In the genomic region with DNA sequence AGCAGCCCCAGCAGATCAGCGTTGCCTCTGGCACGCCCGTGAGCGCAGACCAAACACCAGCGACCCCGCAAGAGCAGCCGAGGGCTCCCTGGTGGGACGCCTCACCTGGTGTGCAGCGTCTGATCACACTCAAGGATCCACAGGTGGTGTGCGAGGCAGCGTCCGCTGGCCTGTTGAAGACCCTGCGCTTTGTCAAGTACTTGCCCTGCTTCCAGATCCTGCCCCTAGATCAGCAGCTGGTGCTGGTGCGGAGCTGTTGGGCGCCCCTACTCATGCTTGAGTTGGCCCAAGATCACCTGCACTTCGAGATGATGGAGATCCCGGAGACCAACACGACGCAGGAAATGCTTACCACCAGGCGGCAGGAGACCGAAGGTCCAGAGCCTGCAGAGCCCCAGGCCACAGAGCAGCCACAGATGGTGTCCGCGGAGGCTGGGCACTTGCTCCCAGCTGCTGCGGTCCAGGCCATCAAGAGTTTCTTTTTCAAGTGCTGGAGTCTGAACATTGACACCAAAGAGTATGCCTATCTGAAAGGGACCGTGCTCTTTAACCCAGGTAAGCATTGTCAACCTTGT, we compare ENCODE assay signal across 9 mouse cellular contexts. TPM values are rescaled to one million over a fixed set of nuclear protein-coding genes. Genes with fewer than 3 reads are reported as not detected.
DNase-seq lines count a peak whose midpoint lies in the region; ATAC-seq and TF ChIP-seq lines count a peak whose summit lies in the region.
"Had no signal": no experiment of that assay in that cellular context is flagged by ENCODE, and none has a peak within 500 bp of the region (broad histone marks: within the 10 kb centered on the region; RNA-seq: fewer than 3 reads in every experiment).

No protein-coding gene starts in this region.

- H3K9me3 ChIP-seq in heart, embryonic 16.5 days (replicated peaks; ENCODE audit: control insufficient read depth, low read length), result no peaks in the 10 kb centered on the region
- H3K9me3 ChIP-seq in forebrain, postnatal 0 days (ENCODE audit: low read length), result no peaks in the 10 kb centered on the region
- H3K9me3 ChIP-seq in midbrain, embryonic 15.5 days, result no peaks in the 10 kb centered on the region

- H3K4me3 ChIP-seq in heart, embryonic 16.5 days (ENCODE audit: low read length), result peak overlapping the region; percentile 39
- H3K4me3 ChIP-seq in forebrain, postnatal 0 days (ENCODE audit: low read depth, low read length), result peak overlapping the region; percentile 40
- peak overlapping the region; percentile 48 for H3K4me3 ChIP-seq in midbrain, embryonic 15.5 days

- no peaks in the 10 kb centered on the region for H3K36me3 ChIP-seq in heart, embryonic 16.5 days (ENCODE audit: control insufficient read depth, insufficient read depth)
- H3K36me3 ChIP-seq in forebrain, postnatal 0 days (ENCODE audit: insufficient read depth), result no peaks in the 10 kb centered on the region
- H3K36me3 ChIP-seq in midbrain, embryonic 15.5 days (replicated peaks), result no peaks in the 10 kb centered on the region

- DNase-seq in heart, postnatal 4 days, result no peak
- peak; percentile 12 for DNase-seq in adrenal gland, adult 8-10 months
- DNase-seq in forebrain, postnatal 0 days, result no peak

- ATAC-seq in heart, embryonic 16.5 days (replicated peaks; ENCODE audit: extremely low read depth, insufficient read depth, low FRiP score), result no peak
- ATAC-seq in forebrain, postnatal 0 days, result 0 out of 2 replicates have a peak, but pooled peaks have one; percentile 6
- ATAC-seq in midbrain, embryonic 15.5 days (replicated peaks), result peak; percentile 65
- ATAC-seq in monocyte, adult 5-6 weeks (replicated peaks; ENCODE audit: insufficient number of reproducible peaks, low FRiP score, low TSS enrichment, poor library complexity, severe bottlenecking), result no peak
- no peak for ATAC-seq in megakaryocyte, adult 5-6 weeks (ENCODE audit: poor library complexity, severe bottlenecking)
- no peak for ATAC-seq in erythroblast, adult 5-6 weeks (replicated peaks; ENCODE audit: low FRiP score, poor library complexity, severe bottlenecking)

- H3K4me1 ChIP-seq in heart, embryonic 16.5 days (ENCODE audit: control insufficient read depth, insufficient read depth, low read length), result no peaks in the 10 kb centered on the region
- no peaks in the 10 kb centered on the region for H3K4me1 ChIP-seq in forebrain, postnatal 0 days (ENCODE audit: insufficient read depth)
- no peaks in the 10 kb centered on the region for H3K4me1 ChIP-seq in midbrain, embryonic 15.5 days

- 0 out of 2 replicates have a peak, but pooled peaks have one; percentile 14 for TF ChIP-seq CTCF in forebrain, postnatal 0 days (IDR thresholded peaks at IDR 0.05; ENCODE audit: low read depth)

- H3K27me3 ChIP-seq in heart, embryonic 16.5 days (ENCODE audit: control insufficient read depth, insufficient read depth, low read length), result peaks cover 17% of the 10 kb centered on the region
- H3K27me3 ChIP-seq in forebrain, postnatal 0 days (ENCODE audit: insufficient read depth, low read length), result no peaks in the 10 kb centered on the region; the same call in 1 of the 2 replicates
- H3K27me3 ChIP-seq in midbrain, embryonic 15.5 days (replicated peaks), result peaks cover 8% of the 10 kb centered on the region

- peak overlapping the region; percentile 54 for H3K4me2 ChIP-seq in heart, embryonic 16.5 days (ENCODE audit: low read depth, low read length)
- H3K4me2 ChIP-seq in forebrain, postnatal 0 days (ENCODE audit: low read depth), result peak overlapping the region; percentile 74
- H3K4me2 ChIP-seq in midbrain, embryonic 15.5 days, result peak overlapping the region; percentile 89

- H3K9ac ChIP-seq in heart, embryonic 16.5 days (ENCODE audit: low read length), result no peak overlapping the region
- H3K9ac ChIP-seq in forebrain, postnatal 0 days, result 0 out of 2 replicates have a peak overlapping the region, but pooled peaks have one; percentile 33
- peak overlapping the region; percentile 35; the same call in 1 of the 2 replicates for H3K9ac ChIP-seq in midbrain, embryonic 15.5 days

- no peak overlapping the region for H3K27ac ChIP-seq in heart, embryonic 16.5 days (ENCODE audit: low read length)
- H3K27ac ChIP-seq in forebrain, postnatal 0 days (ENCODE audit: low read depth, low read length), result no peak overlapping the region
- no peak overlapping the region for H3K27ac ChIP-seq in midbrain, embryonic 15.5 days

- WGBS in heart, embryonic 16.5 days, result 21% methylated on average over 25 of the region's 25 CpGs
- 38% methylated on average over 25 of the region's 25 CpGs for WGBS in forebrain, postnatal 0 days
- 24% methylated on average over 25 of the region's 25 CpGs for WGBS in midbrain, embryonic 15.5 days

RNA-seq across cellular contexts. Expression of a gene that starts 0.9 kb away (rescaled TPM):
- not detected in 2 replicates for polyA plus RNA-seq in heart, embryonic 16.5 days (2015; fragmentation: Nextera tagmentation; extraction: Ambion mirVana)
- total RNA-seq in heart, postnatal 4 days (2021), result not detected
- 10 to 100 TPM in 2 of 4 experiments, 1 to 10 TPM in 2; 3.7 to 24.1 (median 12.0) TPM for total RNA-seq in adrenal gland, adult 8-10 months (2022)
- total RNA-seq in forebrain, postnatal 0 days (2014; rRNA removed), result 1.2 TPM in 2 replicates
- polyA plus RNA-seq in forebrain, postnatal 0 days (2015; fragmentation: Nextera tagmentation; extraction: Ambion mirVana), result 0.50 and 0.65 TPM in 2 replicates
- 0.68 and 1.1 TPM in 2 replicates for polyA plus RNA-seq in midbrain, embryonic 15.5 days (2015; fragmentation: Nextera tagmentation; extraction: Ambion mirVana)
- not detected in 3 replicates for total RNA-seq in monocyte, adult 5-6 weeks (2017)
- not detected in 2 replicates for total RNA-seq in megakaryocyte, adult 5-6 weeks (2015)
- not detected in 2 replicates for total RNA-seq in megakaryocyte, adult 5-6 weeks (2017)
- not detected in 2 replicates for total RNA-seq in erythroblast, adult 5-6 weeks (2015; ENCODE audit: low replicate concordance)
- not detected in 2 replicates for total RNA-seq in erythroblast, adult 5-6 weeks (2017; ENCODE audit: low replicate concordance)
- total RNA-seq: heart, postnatal 10 days had no signal

Comparison
In these comparisons a context has a peak if more than half of its experiments do, and no peak if none do; other contexts are left out.
1. ATAC-seq: peak in forebrain, postnatal 0 days (single experiment) and midbrain, embryonic 15.5 days (single experiment); none in heart, embryonic 16.5 days (single experiment), monocyte, adult 5-6 weeks (single experiment), megakaryocyte, adult 5-6 weeks (single experiment) and erythroblast, adult 5-6 weeks (single experiment).
2. Peak in every context shown above with its lines, with median percentiles within 50 percentile points of each other: H3K4me2 ChIP-seq and H3K4me3 ChIP-seq.